Mouse (Mus musculus): ENCODE data around the gene Slc6a13. TPM values are rescaled to one million over a fixed set of nuclear protein-coding genes. Genes with fewer than 3 reads are reported as not detected.

Gene Slc6a13
- total RNA-seq, 2 experiments from 2014 or later = 1.2 to 2.0 TPM

DNA sequence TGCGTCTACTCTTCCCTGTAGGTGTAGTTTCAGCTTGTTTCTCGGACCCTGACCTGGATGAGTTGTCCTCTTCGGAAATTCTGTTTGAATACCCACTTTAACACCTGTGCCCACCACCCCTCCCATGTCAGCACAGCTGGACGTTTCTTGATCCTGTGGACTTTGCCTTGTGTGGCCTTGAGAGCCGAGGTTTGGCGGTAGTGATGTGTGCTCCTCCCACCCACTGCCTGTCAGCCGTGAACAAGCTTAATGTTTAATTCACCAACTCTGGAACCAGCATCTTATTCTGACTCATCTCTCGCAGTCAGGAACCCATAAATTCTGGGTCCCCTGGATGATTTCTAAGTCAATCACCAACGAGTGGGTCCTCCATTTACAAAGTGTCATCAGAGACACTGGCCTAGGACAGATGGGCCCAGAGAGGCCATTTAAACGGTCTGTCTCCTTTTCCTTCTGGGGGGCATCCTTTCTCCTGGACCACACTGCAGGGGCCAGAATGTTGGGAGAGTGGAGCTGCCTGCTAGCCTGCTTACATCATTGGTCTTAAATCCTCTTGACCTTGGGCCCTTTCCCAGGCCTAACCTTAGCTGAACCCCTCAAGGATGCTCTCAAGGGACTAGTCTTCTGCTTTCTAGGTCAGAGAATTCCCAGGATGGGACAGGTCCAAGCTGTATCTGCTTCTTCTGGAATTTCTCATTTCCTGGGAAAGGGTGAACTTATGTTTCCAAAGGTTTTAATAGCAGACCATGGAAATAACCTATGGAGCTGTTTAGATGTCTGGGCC, 71.4 kb downstream of the Slc6a13 start:
- peak; percentile 28 to 33 for DNase-seq
- intact Hi-C loops (cut with DNase I) = no loop called here

DNA sequence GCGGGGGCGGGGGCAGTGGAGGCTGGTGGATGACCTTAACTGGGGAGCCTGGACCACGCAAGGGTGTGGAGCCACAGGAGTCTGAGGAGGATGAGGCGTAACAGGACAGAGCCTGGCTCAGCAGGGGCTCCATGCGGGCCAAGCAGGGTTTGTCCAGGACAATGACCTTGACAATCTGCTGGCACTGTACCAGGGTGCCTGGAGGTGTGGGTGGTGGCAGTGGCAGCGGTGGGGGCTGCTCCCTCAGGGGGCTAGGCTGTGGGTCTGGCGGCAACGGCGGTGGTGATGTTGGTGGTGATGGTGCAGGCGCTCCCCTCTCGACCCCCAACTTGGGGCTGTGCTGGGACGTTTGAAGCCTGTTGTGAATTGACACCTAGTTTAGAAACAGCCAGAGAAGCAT, 76.1 kb downstream of the Slc6a13 start:
- no peak for DNase-seq

DNA sequence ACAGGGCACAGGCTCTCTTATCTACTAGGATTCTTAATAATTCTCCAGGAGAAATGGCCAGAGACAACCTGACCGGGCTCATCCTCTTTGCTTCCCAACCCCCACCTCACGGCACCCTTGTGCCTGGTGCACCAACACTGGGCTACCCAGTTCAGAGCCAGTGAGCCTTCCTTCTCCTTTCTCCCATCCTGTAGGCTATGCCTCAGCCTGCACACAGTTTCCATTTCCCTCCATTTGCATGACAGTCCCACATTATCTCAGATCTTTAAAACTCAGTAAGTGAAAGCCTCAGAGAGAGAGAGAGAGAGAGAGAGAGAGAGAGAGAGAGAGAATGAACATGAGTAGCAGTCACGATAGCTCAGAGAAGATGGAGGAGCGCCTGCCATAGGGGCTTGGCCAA, 78.2 kb downstream of the Slc6a13 start:
- no peak for DNase-seq
- intact Hi-C loops (cut with DNase I) = no loop called here

More for the DNA sequence above, 76.1 kb downstream of the Slc6a13 start:
- intact Hi-C loops (cut with DNase I) = no loop called here

DNA sequence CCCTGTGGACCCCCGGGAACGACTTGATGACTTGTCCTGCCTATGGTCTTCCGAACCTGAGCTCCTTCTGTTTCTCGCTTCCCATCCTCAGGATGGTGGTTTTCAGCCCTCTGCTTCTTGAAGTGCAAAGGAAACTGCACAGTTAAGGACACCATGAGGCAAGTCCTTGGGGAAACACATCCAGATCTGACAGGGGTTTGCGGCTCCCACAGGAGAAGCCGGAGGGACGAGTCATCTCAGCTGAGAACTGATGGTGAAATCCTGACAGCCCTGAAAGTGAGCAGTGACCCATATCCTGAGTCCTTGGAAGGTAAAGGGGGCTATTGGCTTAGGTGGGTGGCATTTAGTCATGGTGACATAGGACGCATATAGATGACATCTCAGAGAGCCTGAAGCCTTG, 80.5 kb downstream of the Slc6a13 start:
- intact Hi-C loops (cut with DNase I) = no loop called here
- DNase-seq = no peak

DNA sequence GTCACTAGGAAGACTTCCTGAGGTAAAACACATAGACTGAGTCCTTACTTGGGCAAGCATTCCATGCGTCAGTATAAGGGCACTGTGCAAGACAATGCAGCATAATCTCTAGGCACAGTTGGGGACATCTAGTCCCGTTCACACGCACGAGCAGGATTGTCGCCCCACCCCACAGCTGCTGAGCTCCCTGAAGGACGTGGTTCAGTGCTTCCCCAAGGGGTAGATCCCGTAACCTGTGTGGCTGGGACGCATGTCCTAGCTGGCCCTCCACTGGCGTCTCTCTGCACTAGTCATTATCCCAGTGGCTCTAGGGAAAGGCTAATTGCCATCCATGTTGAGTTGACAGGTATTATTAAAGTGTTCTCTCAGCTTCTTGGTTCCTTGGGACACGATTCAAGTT, 82.0 kb downstream of the Slc6a13 start:
- intact Hi-C loops (cut with DNase I) = no loop called here
- DNase-seq = no peak

DNA sequence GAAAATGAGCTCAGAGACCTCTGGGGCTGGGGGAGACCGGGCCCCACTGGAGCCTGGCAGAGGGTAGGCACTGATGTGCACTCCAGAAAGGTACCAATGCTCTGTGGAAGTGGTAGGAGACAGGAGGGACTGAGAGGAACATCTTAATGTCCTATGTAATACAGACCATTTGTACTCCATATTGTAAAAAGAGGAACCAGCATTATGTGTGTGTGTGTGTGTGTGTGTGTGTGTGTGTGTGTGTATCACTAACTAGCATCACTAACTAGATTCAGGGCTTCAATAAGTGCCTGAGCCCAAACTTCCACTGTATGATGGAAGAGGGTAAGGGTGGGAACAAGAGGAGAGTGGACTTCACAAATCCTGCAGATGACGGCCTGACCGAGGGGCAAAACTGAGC, 85.4 kb downstream of the Slc6a13 start:
- intact Hi-C loops (cut with DNase I) = no loop called here
- DNase-seq = no peak

Small RNA genes lying within 50 kb of the gene (microRNA-seq; reads per million reads assigned to microRNA genes)
- gene Gm24855 = 0 reads per million in 2 experiments

Other genes with a start within 250 kb of the Slc6a13 start
- 100 to 1,000 TPM; 137 to 148 TPM for gene Mical3, start 169.2 kb upstream of the Slc6a13 start, total RNA-seq (2021)
- gene Pex26, start 116.6 kb upstream of the Slc6a13 start, total RNA-seq (2021) = 10 to 100 TPM in 1 of 2 experiments, 1 to 10 TPM in 1; 7.3 to 11.2 TPM
- gene Tuba8, start 89.5 kb upstream of the Slc6a13 start, total RNA-seq (2021) = 10 to 100 TPM; 78.2 to 86.1 TPM
- gene Usp18, start 54.3 kb upstream of the Slc6a13 start, total RNA-seq (2021) = 1 to 10 TPM in 1 of 2 experiments, under 1 TPM in 1; 0.82 to 1.2 TPM
- gene Slc6a12, start 42.8 kb downstream of the Slc6a13 start, total RNA-seq (2021) = not detected
- gene Iqsec3, start 173.5 kb downstream of the Slc6a13 start, total RNA-seq (2021) = under 1 TPM; 0.64 to 0.72 TPM